14 mouse cellular contexts compared by ENCODE assay signal in genomic region chr7:140900220-140900619, GRCm38 (mm10). TPM values are rescaled to one million over a fixed set of nuclear protein-coding genes. Genes with fewer than 3 reads are reported as not detected.
A peak's percentile ranks its signal among the peaks of the same experiment; 100 is the strongest.
DNase-seq lines count a peak whose midpoint lies in the region; ATAC-seq and TF ChIP-seq lines count a peak whose summit lies in the region.
"Had no signal": no experiment of that assay in that cellular context is flagged by ENCODE, and none has a peak within 500 bp of the region (broad histone marks: within the 10 kb centered on the region; RNA-seq: fewer than 3 reads in every experiment).

Cox8b (minus strand) TSS chr7:140900446.

- no peak for TF ChIP-seq CTCF in lung, adult 2 months (IDR thresholded peaks at IDR 0.05; ENCODE audit: insufficient read depth, low read length)
- TF ChIP-seq CTCF in gastrocnemius, adult 2 months (IDR thresholded peaks at IDR 0.05), result no peak
- TF ChIP-seq CTCF in liver, postnatal 0 days (IDR thresholded peaks at IDR 0.05; ENCODE audit: low read depth), result no peak

- H3K4me2 ChIP-seq in heart, embryonic 12.5 days, result peak within 1 kb of the TSS; percentile 57
- no peak within 1 kb of the TSS for H3K4me2 ChIP-seq in stomach, embryonic 16.5 days (ENCODE audit: low read depth, low read length)
- no peak within 1 kb of the TSS for H3K4me2 ChIP-seq in liver, postnatal 0 days (ENCODE audit: low read depth, low read length)
- H3K4me2 ChIP-seq: liver, embryonic 12.5 days; midbrain, embryonic 11.5 days had no signal

- H3K4me1 ChIP-seq in lung, adult 2 months (ENCODE audit: control insufficient read depth, insufficient read depth, low read length), result 0 out of 2 replicates have a peak, but pooled peaks cover 2% of the 10 kb centered on the region
- H3K4me1 ChIP-seq in heart, embryonic 12.5 days (replicated peaks), result peaks cover 20% of the 10 kb centered on the region
- no peaks in the 10 kb centered on the region for H3K4me1 ChIP-seq in stomach, embryonic 16.5 days (ENCODE audit: control insufficient read depth, insufficient read depth, low read length)
- H3K4me1 ChIP-seq in liver, postnatal 0 days (ENCODE audit: insufficient read depth), result no peaks in the 10 kb centered on the region
- H3K4me1 ChIP-seq: liver, embryonic 12.5 days had no signal

- peak within 1 kb of the TSS; percentile 52 for H3K9ac ChIP-seq in heart, embryonic 12.5 days
- 0 out of 2 replicates have a peak within 1 kb of the TSS, but pooled peaks have one; percentile 26 for H3K9ac ChIP-seq in stomach, embryonic 16.5 days (ENCODE audit: low read length)
- no peak within 1 kb of the TSS for H3K9ac ChIP-seq in liver, postnatal 0 days (replicated peaks)
- H3K9ac ChIP-seq: forebrain, postnatal 0 days; liver, embryonic 12.5 days had no signal

- H3K9me3 ChIP-seq in heart, embryonic 12.5 days (replicated peaks), result no peaks in the 10 kb centered on the region
- no peaks in the 10 kb centered on the region for H3K9me3 ChIP-seq in stomach, embryonic 16.5 days (replicated peaks; ENCODE audit: control insufficient read depth, low read length)
- H3K9me3 ChIP-seq in liver, postnatal 0 days (ENCODE audit: low read length), result no peaks in the 10 kb centered on the region
- H3K9me3 ChIP-seq: liver, embryonic 12.5 days had no signal

- H3K4me3 ChIP-seq in lung, adult 2 months (replicated peaks; ENCODE audit: extremely low read depth, low read depth, low read length), result no peak within 1 kb of the TSS
- H3K4me3 ChIP-seq in gastrocnemius, adult 2 months, result peak within 1 kb of the TSS; percentile 75
- peak within 1 kb of the TSS; percentile 20 for H3K4me3 ChIP-seq in heart, embryonic 12.5 days
- no peak within 1 kb of the TSS for H3K4me3 ChIP-seq in stomach, embryonic 16.5 days (replicated peaks; ENCODE audit: low read length)
- H3K4me3 ChIP-seq in liver, postnatal 0 days (ENCODE audit: low read depth, low read length), result no peak within 1 kb of the TSS
- H3K4me3 ChIP-seq: liver, embryonic 12.5 days had no signal

- 0 out of 2 replicates have a peak, but pooled peaks cover 4% of the 10 kb centered on the region for H3K27me3 ChIP-seq in heart, embryonic 12.5 days (replicated peaks)
- H3K27me3 ChIP-seq in stomach, embryonic 16.5 days (ENCODE audit: control insufficient read depth, insufficient read depth, low read length), result no peaks in the 10 kb centered on the region
- no peaks in the 10 kb centered on the region for H3K27me3 ChIP-seq in liver, postnatal 0 days (ENCODE audit: insufficient read depth, low read length)
- H3K27me3 ChIP-seq: liver, embryonic 12.5 days; Patski had no signal

- no peak for TF ChIP-seq EP300 in liver, postnatal 0 days (IDR thresholded peaks at IDR 0.05; ENCODE audit: low read depth)

- no peak for DNase-seq in lung, adult 2 months
- DNase-seq in lung, postnatal 14 days, result no peak
- DNase-seq in gastrocnemius, adult 2 months, result peak; percentile 87
- DNase-seq in right cerebral cortex, postnatal 36 days (ENCODE audit: low spot score in 2 of 2), result no peak
- no peak for DNase-seq in testis, postnatal 14 days (ENCODE audit: low spot score)
- no peak for DNase-seq in liver, postnatal 0 days
- DNase-seq: forebrain, postnatal 0 days had no signal

- intact Hi-C loops in gastrocnemius, adult 2 months (cut with DNase I), result loop anchor here (5.0 kb wide), 1 partner anchor 272 kb away; the partner anchor contains the start of gene Rnh1

- H3K27ac ChIP-seq in gastrocnemius, adult 2 months, result peak within 1 kb of the TSS; percentile 97
- peak within 1 kb of the TSS; percentile 71 for H3K27ac ChIP-seq in heart, embryonic 12.5 days (ENCODE audit: poor library complexity, severe bottlenecking)
- no peak within 1 kb of the TSS for H3K27ac ChIP-seq in stomach, embryonic 16.5 days (ENCODE audit: low read length)
- no peak within 1 kb of the TSS for H3K27ac ChIP-seq in liver, postnatal 0 days (ENCODE audit: low read depth)
- H3K27ac ChIP-seq: liver, embryonic 12.5 days had no signal

- no peak for ATAC-seq in heart, embryonic 12.5 days (ENCODE audit: insufficient number of reproducible peaks, low FRiP score)
- ATAC-seq in stomach, embryonic 16.5 days (ENCODE audit: insufficient read depth, low FRiP score), result no peak
- ATAC-seq in liver, postnatal 0 days, result no peak
- ATAC-seq: forebrain, postnatal 0 days; inflammation-experienced regulatory T-cells, adult 6 months; liver, embryonic 12.5 days; Patski had no signal

- TF ChIP-seq POLR2A in lung, adult 2 months (IDR thresholded peaks at IDR 0.05; ENCODE audit: borderline replicate concordance, extremely low read depth, low read depth, low read length), result no peak

- peaks cover 36% of the 10 kb centered on the region for H3K36me3 ChIP-seq in heart, embryonic 12.5 days
- H3K36me3 ChIP-seq in stomach, embryonic 16.5 days (ENCODE audit: control insufficient read depth, insufficient read depth, low read length), result peaks cover 3% of the 10 kb centered on the region; the same call in 1 of the 2 replicates
- peaks cover 24% of the 10 kb centered on the region for H3K36me3 ChIP-seq in liver, postnatal 0 days (replicated peaks; ENCODE audit: insufficient read depth, low read length)

- WGBS in lung, adult 2 months, result 63% methylated on average over 10 of the region's 10 CpGs
- 52% methylated on average over 10 of the region's 10 CpGs for WGBS in heart, embryonic 12.5 days
- 60% methylated on average over 10 of the region's 10 CpGs for WGBS in stomach, embryonic 16.5 days
- 80% methylated on average over 10 of the region's 10 CpGs for WGBS in liver, postnatal 0 days (ENCODE audit: insufficient replicate concordance)

RNA-seq across cellular contexts. Expression of gene Cox8b, which starts in this region (rescaled TPM):
- polyA plus RNA-seq in lung, adult 2 months (2012; rRNA removed), result 46.7 and 104 TPM in 2 replicates
- total RNA-seq in gastrocnemius, adult 2 months (2021), result 1,000 to 10,000 TPM; 2,055 to 2,295 TPM
- 93.0 and 102 TPM in 2 replicates for polyA plus RNA-seq in heart, embryonic 12.5 days (2016; fragmentation: Nextera tagmentation; extraction: Ambion mirVana)
- polyA plus RNA-seq in stomach, embryonic 16.5 days (2015; fragmentation: Nextera tagmentation; extraction: Ambion mirVana), result 1.3 and 19.4 TPM in 2 replicates
- 1.2 and 12.7 TPM in 2 replicates for polyA plus RNA-seq in liver, postnatal 0 days (2015; fragmentation: Nextera tagmentation; extraction: Ambion mirVana)
- total RNA-seq: forebrain, postnatal 0 days had no signal
- polyA plus RNA-seq: forebrain, postnatal 0 days; inflammation-experienced regulatory T-cells, adult 6 months; liver, embryonic 12.5 days; midbrain, embryonic 11.5 days; Patski; spleen, adult 2 months had no signal

Comparison
In these comparisons a context has a peak if more than half of its experiments do, and no peak if none do; other contexts are left out.
1. H3K4me3 ChIP-seq: peak in gastrocnemius, adult 2 months (single experiment) and heart, embryonic 12.5 days (single experiment); none in lung, adult 2 months (single experiment), stomach, embryonic 16.5 days (single experiment) and liver, postnatal 0 days (single experiment).
2. H3K27ac ChIP-seq: peak in gastrocnemius, adult 2 months (single experiment) and heart, embryonic 12.5 days (single experiment); none in stomach, embryonic 16.5 days (single experiment) and liver, postnatal 0 days (single experiment).